Mouse (Mus musculus) MEL (cell line): ENCODE data around the gene Tnc. TPM values are rescaled to one million over a fixed set of nuclear protein-coding genes. Genes with fewer than 3 reads are reported as not detected.

Experiments used
- DNase-seq: peaks from one replicate; pipeline ENCODE4 v3.0.0; 2011; ENCODE audit warnings: low read depth, low spot score
- H3K27ac ChIP-seq: 2 replicates; pipeline ENCODE4 v1.5.1; 2012; ENCODE audit warnings: low read depth, mild to moderate bottlenecking, control low read depth, low read length, moderate library complexity; ENCODE audit not compliant: control insufficient read depth
- H3K27me3 ChIP-seq, 2 experiments: fragments of 150-350 bp in 1 of 2; sonication (generic) in 1 of 2; 2 replicates each; pipeline ENCODE4 v1.6.1; 2012; ENCODE audit warnings: low read length in 2 of 2, mild to moderate bottlenecking in 2 of 2, improper control_type of control experiment in 1 of 2, moderate library complexity in 1 of 2; ENCODE audit not compliant: insufficient read depth in 2 of 2, control insufficient read depth in 1 of 2
- H3K36me3 ChIP-seq, 2 experiments: 2 replicates each; pipeline ENCODE4 v1.6.1; 2012 to 2014; ENCODE audit warnings: low read length in 2 of 2, improper control_type of control experiment in 1 of 2, inconsistent platforms in 1 of 2, mild to moderate bottlenecking in 1 of 2; ENCODE audit not compliant: insufficient read depth in 2 of 2, control insufficient read depth in 1 of 2
- H3K4me1 ChIP-seq, 2 experiments: fragments of 150-350 bp in 1 of 2; sonication (generic) in 1 of 2; 2 replicates each; pipeline ENCODE4 v1.6.1; 2012; ENCODE audit warnings: low read length in 2 of 2, improper control_type of control experiment in 1 of 2, mild to moderate bottlenecking in 1 of 2; ENCODE audit not compliant: insufficient read depth in 2 of 2, control insufficient read depth in 1 of 2
- H3K4me3 ChIP-seq, 2 experiments: fragments of 150-350 bp in 1 of 2; sonication (generic) in 1 of 2; 2 replicates each; pipeline ENCODE4 v1.5.1; 2012; ENCODE audit warnings: low read depth in 2 of 2, low read length in 2 of 2, mild to moderate bottlenecking in 2 of 2, moderate library complexity in 2 of 2, control low read depth in 1 of 2, improper control_type of control experiment in 1 of 2; ENCODE audit not compliant: control insufficient read depth in 1 of 2, insufficient read depth in 1 of 2
- H3K79me2 ChIP-seq: 2 replicates; pipeline ENCODE4 v1.6.1; 2012; ENCODE audit warnings: mild to moderate bottlenecking, low read length, moderate library complexity; ENCODE audit not compliant: control insufficient read depth, poor library complexity, insufficient read depth
- H3K9ac ChIP-seq: 2 replicates; pipeline ENCODE4 v1.6.1; 2012; ENCODE audit warnings: low read depth, mild to moderate bottlenecking, control low read depth, low read length, moderate library complexity; ENCODE audit not compliant: control insufficient read depth, poor library complexity, severe bottlenecking
- H3K9me3 ChIP-seq: fragments of 150-350 bp; sonication (generic); replicated peaks from 2 replicates; pipeline ENCODE4 v1.6.1; 2012; ENCODE audit warnings: mild to moderate bottlenecking, low read length, improper control_type of control experiment, moderate library complexity; ENCODE audit not compliant: insufficient read depth
- BHLHE40 ChIP-seq: IDR thresholded peaks from 2 replicates; pipeline ENCODE4 v1.6.1; 2012; ENCODE audit warnings: low read depth, mild to moderate bottlenecking, inconsistent platforms, low read length, improper control_type of control experiment, borderline replicate concordance
- CTCF ChIP-seq, 3 experiments: IDR thresholded peaks in 2 of 3; conservative IDR thresholded peaks in 1 of 3; 2 replicates each; pipeline ENCODE4 v1.5.1; 2011 to 2012; ENCODE audit warnings: low read length in 3 of 3, low read depth in 2 of 3, mild to moderate bottlenecking in 2 of 3, improper control_type of control experiment in 1 of 3, inconsistent platforms in 1 of 3, mixed read lengths in 1 of 3, moderate library complexity in 1 of 3; ENCODE audit not compliant: control insufficient read depth in 1 of 3, insufficient read depth in 1 of 3, poor library complexity in 1 of 3, severe bottlenecking in 1 of 3
- GABPA ChIP-seq: IDR thresholded peaks from 2 replicates; pipeline ENCODE4 v1.6.1; 2012; ENCODE audit warnings: low read depth, mild to moderate bottlenecking, inconsistent platforms, low read length, improper control_type of control experiment, moderate library complexity
- GATA1 ChIP-seq: IDR thresholded peaks from 2 replicates; pipeline ENCODE4 v1.6.1; 2011; ENCODE audit warnings: low read depth, low read length, improper control_type of control experiment
- JUND ChIP-seq: IDR thresholded peaks from 2 replicates; pipeline ENCODE4 v1.6.1; 2011; ENCODE audit warnings: low read depth, mild to moderate bottlenecking, improper control_type of control experiment, low read length
- MAZ ChIP-seq: IDR thresholded peaks from 2 replicates; pipeline ENCODE4 v1.6.1; 2012; ENCODE audit warnings: low read depth, mild to moderate bottlenecking, inconsistent platforms, low read length, improper control_type of control experiment
- MXI1 ChIP-seq: IDR thresholded peaks from 2 replicates; pipeline ENCODE4 v1.6.1; 2011; ENCODE audit warnings: mild to moderate bottlenecking, low read depth, low read length, improper control_type of control experiment
- MYC ChIP-seq: IDR thresholded peaks from 2 replicates; pipeline ENCODE4 v1.6.1; 2011; ENCODE audit warnings: low read depth, mild to moderate bottlenecking, low read length, improper control_type of control experiment, moderate library complexity
- NRF1 ChIP-seq: IDR thresholded peaks from 2 replicates; pipeline ENCODE4 v1.6.1; 2014; ENCODE audit warnings: low read depth, mild to moderate bottlenecking, inconsistent platforms, low read length, improper control_type of control experiment, moderate library complexity; ENCODE audit not compliant: poor library complexity, insufficient read depth, severe bottlenecking
- RAD21 ChIP-seq: IDR thresholded peaks from 2 replicates; pipeline ENCODE4 v1.6.1; 2011; ENCODE audit warnings: mild to moderate bottlenecking, low read depth, low read length, improper control_type of control experiment
- SMC3 ChIP-seq: IDR thresholded peaks from 2 replicates; pipeline ENCODE4 v1.6.1; 2011; ENCODE audit warnings: low read depth, low read length, improper control_type of control experiment
- TAL1 ChIP-seq: IDR thresholded peaks from 2 replicates; pipeline ENCODE4 v1.6.1; 2012; ENCODE audit warnings: mild to moderate bottlenecking, inconsistent platforms, low read length, moderate library complexity, mixed read lengths
- UBTF ChIP-seq: IDR thresholded peaks from 2 replicates; pipeline ENCODE4 v1.6.1; 2012; ENCODE audit warnings: low read depth, mild to moderate bottlenecking, inconsistent platforms, low read length, improper control_type of control experiment, moderate library complexity, borderline replicate concordance; ENCODE audit not compliant: insufficient read depth
- ZC3H11A ChIP-seq: IDR thresholded peaks from 2 replicates; pipeline ENCODE4 v1.6.1; 2012; ENCODE audit warnings: low read depth, mild to moderate bottlenecking, inconsistent platforms, low read length, improper control_type of control experiment
- polyA plus RNA-seq, 2 experiments: library from polyadenylated mRNA; stranded (reverse) in 1 of 2; unstranded in 1 of 2; fragments of >175 nt in 1 of 2; fragments of >200 nt in 1 of 2; gene quantifications; 2 replicates each; pipeline versions ENCODE4 v1.2.1 to v1.2.4; 2012; ENCODE audit warnings: low replicate concordance in 2 of 2, low read depth in 1 of 2; ENCODE audit not compliant: insufficient read length in 2 of 2, insufficient read depth in 1 of 2, missing spikeins in 1 of 2
- total RNA-seq: library from RNA; depleted of rRNA; stranded (reverse); fragments of 300-350 nt; gene quantifications from 2 replicates; pipeline ENCODE4 v1.2.3, GENCODE M21; 2012; rRNA removed

Tnc gene
- total RNA-seq (not detected in 2 replicates), polyA plus RNA-seq (not detected)

- no peaks in the 10 kb centered on the region for H3K4me1 ChIP-seq
- DNase-seq: no peak
- no peaks in the 10 kb centered on the region for H3K79me2 ChIP-seq
Observed at GRCm38 (mm10) chr4:64046831-64047493, at the start of gene Tnc. Tnc (minus strand) TSS chr4:64047015.

DNA sequence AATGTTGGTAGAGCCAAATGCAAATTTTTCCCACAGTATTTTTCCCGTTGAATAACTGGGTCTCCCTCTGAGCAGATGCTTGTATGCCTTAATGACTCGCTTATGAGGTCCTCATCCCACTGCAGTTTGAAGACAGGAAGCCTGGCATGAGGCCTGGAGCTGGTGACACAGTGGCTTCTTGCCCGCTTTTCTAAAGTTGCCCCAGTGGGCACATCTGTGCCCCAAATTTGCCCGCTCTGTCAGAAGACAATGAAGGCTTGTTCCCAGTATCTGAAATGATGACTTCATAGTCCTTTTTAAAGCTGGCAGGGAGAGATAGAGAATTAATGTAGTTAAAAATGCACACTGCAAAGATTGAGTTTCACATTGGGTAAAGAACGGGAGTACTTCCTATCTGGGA is 47.4 kb upstream of the Tnc start:
- no peak for DNase-seq
- no peak for TF ChIP-seq MYC
- no peak overlapping the region for H3K9ac ChIP-seq
- no peak overlapping the region for H3K4me3 ChIP-seq
- H3K79me2 ChIP-seq: no peaks in the 10 kb centered on the region
- H3K27ac ChIP-seq: no peak overlapping the region
- H3K9me3 ChIP-seq: no peaks in the 10 kb centered on the region
- H3K27me3 ChIP-seq: no peaks in the 10 kb centered on the region
- no peaks in the 10 kb centered on the region for H3K36me3 ChIP-seq
- no peaks in the 10 kb centered on the region for H3K4me1 ChIP-seq

More at GRCm38 (mm10) chr4:64046831-64047493, at the start of gene Tnc:
- Histone ChIP-seq H3K9me3 (no peaks in the 10 kb centered on the region), H3K36me3 (no peaks in the 10 kb centered on the region), H3K27me3 (no peaks in the 10 kb centered on the region; a peak in 1 of 4 replicates), H3K4me3 (no peak within 1 kb of the TSS), H3K27ac (no peak within 1 kb of the TSS), H3K9ac (no peak within 1 kb of the TSS)
- TF ChIP-seq TAL1 (no peak), GATA1 (no peak), MYC (no peak), ZC3H11A (no peak), BHLHE40 (no peak), CTCF (IDR thresholded peaks at IDR 0.05 in 2 of 3, conservative IDR thresholded peaks at IDR 0.05 in 1 of 3; ENCODE audit: control insufficient read depth in 1 of 3, insufficient read depth in 1 of 3, low read depth in 2 of 3, low read length in 3 of 3, poor library complexity in 1 of 3, severe bottlenecking in 1 of 3) (no peak)

DNA sequence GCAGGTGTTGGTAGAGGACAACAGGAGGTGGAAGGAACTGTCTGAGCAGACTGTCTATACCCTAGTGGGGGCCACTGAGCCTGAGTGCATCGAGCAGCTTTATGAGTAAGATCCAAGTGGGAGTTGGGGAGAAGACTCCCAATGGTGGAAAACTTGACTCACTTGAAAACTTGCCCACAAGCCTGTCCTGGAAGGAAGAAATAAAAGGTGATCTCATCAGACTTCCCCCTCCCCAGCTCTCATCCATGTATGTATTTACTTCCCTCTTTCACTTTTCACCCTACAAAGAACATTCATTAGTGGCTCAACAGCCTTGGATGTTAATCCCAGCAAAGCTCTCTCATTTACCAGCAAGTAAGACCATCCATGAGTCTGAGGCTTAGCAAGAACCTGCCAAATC is 46.0 kb upstream of the Tnc start:
- Histone ChIP-seq H3K27me3 (no peaks in the 10 kb centered on the region), H3K4me3 (no peak overlapping the region), H3K9me3 (no peaks in the 10 kb centered on the region), H3K79me2 (no peaks in the 10 kb centered on the region), H3K27ac (no peak overlapping the region), H3K9ac (no peak overlapping the region), H3K4me1 (no peaks in the 10 kb centered on the region), H3K36me3 (no peaks in the 10 kb centered on the region)
- DNase-seq: no peak
- TF ChIP-seq TAL1: no peak
- TF ChIP-seq MXI1: no peak
- TF ChIP-seq CTCF (IDR thresholded peaks at IDR 0.05 in 2 of 3, conservative IDR thresholded peaks at IDR 0.05 in 1 of 3; ENCODE audit: control insufficient read depth in 1 of 3, insufficient read depth in 1 of 3, low read depth in 2 of 3, low read length in 3 of 3, poor library complexity in 1 of 3, severe bottlenecking in 1 of 3): no peak
- no peak for TF ChIP-seq GABPA
- TF ChIP-seq UBTF: no peak
- no peak for TF ChIP-seq JUND
- TF ChIP-seq SMC3: no peak
- no peak for TF ChIP-seq MAZ
- no peak for TF ChIP-seq NRF1
- TF ChIP-seq RAD21: no peak
- no peak for TF ChIP-seq ZC3H11A
